Mouse (Mus musculus): ENCODE results near the gene Myo10. TPM values are rescaled to one million over a fixed set of nuclear protein-coding genes. Genes with fewer than 3 reads are reported as not detected.

The Myo10 gene
- polyA plus RNA-seq, 1 experiment from 2014 or later: 47.2 TPM

- no peak overlapping the region for H3K4me3 ChIP-seq
- no peak for DNase-seq (ENCODE audit: low spot score)
- peak overlapping the region; percentile 74 for H3K27ac ChIP-seq
- peaks cover 15% of the 10 kb centered on the region; the same call in 1 of the 2 replicates for H3K36me3 ChIP-seq
- no peaks in the 10 kb centered on the region for H3K27me3 ChIP-seq (ENCODE audit: low read depth, poor library complexity, severe bottlenecking)
- WGBS: 60% methylated on average over 9 of the region's 9 CpGs
- no peaks in the 10 kb centered on the region for H3K9me3 ChIP-seq (replicated peaks)
- peaks cover 46% of the 10 kb centered on the region for H3K4me1 ChIP-seq
Measured at GRCm38 (mm10) chr15:25642214-25643058, 20.1 kb downstream of the Myo10 start.

GRCm38 (mm10) chr15:25645862-25646261 lies 23.5 kb downstream of the Myo10 start:
- DNase-seq (ENCODE audit: low spot score): no peak
- 93% methylated on average over 4 of the region's 4 CpGs for WGBS
- Histone ChIP-seq H3K4me3 (no peak overlapping the region), H3K27ac (no peak overlapping the region; the same call in 1 of the 2 replicates), H3K9me3 (replicated peaks) (0 out of 2 replicates have a peak, but pooled peaks cover 2% of the 10 kb centered on the region), H3K36me3 (peaks cover 21% of the 10 kb centered on the region), H3K27me3 (ENCODE audit: low read depth, poor library complexity, severe bottlenecking) (no peaks in the 10 kb centered on the region), H3K4me1 (peaks cover 49% of the 10 kb centered on the region)

- Histone ChIP-seq H3K4me1 (peaks cover 49% of the 10 kb centered on the region), H3K27ac (no peak overlapping the region), H3K36me3 (peaks cover 21% of the 10 kb centered on the region), H3K9me3 (replicated peaks) (0 out of 2 replicates have a peak, but pooled peaks cover 2% of the 10 kb centered on the region), H3K4me3 (no peak overlapping the region), H3K27me3 (ENCODE audit: low read depth, poor library complexity, severe bottlenecking) (no peaks in the 10 kb centered on the region)
- no peak for DNase-seq (ENCODE audit: low spot score)
- 93% methylated on average over 2 of the region's 2 CpGs for whole genome bisulfite sequencing
Measured at GRCm38 (mm10) chr15:25648287-25648686, 26.0 kb downstream of the Myo10 start.

GRCm38 (mm10) chr15:25650371-25650770 lies 28.0 kb downstream of the Myo10 start:
- Histone ChIP-seq H3K4me1 (peaks cover 63% of the 10 kb centered on the region), H3K27ac (0 out of 2 replicates have a peak overlapping the region, but pooled peaks have one; percentile 42)

GRCm38 (mm10) chr15:25651820-25652219 lies 29.5 kb downstream of the Myo10 start:
- Histone ChIP-seq H3K4me3 (no peak overlapping the region), H3K27me3 (ENCODE audit: low read depth, poor library complexity, severe bottlenecking) (no peaks in the 10 kb centered on the region), H3K9me3 (replicated peaks) (0 out of 2 replicates have a peak, but pooled peaks cover 2% of the 10 kb centered on the region), H3K27ac (peak overlapping the region; percentile 78; the same call in 1 of the 2 replicates), H3K4me1 (peaks cover 76% of the 10 kb centered on the region), H3K36me3 (peaks cover 23% of the 10 kb centered on the region)
- DNase-seq (ENCODE audit: low spot score): no peak
- WGBS: 64% methylated on average over 7 of the region's 7 CpGs

More at GRCm38 (mm10) chr15:25650371-25650770, 28.0 kb downstream of the Myo10 start:
- 38% methylated on average over 5 of the region's 5 CpGs for WGBS
- no peak for DNase-seq (ENCODE audit: low spot score)
- Histone ChIP-seq H3K9me3 (replicated peaks) (0 out of 2 replicates have a peak, but pooled peaks cover 2% of the 10 kb centered on the region), H3K4me3 (no peak overlapping the region), H3K27me3 (ENCODE audit: low read depth, poor library complexity, severe bottlenecking) (no peaks in the 10 kb centered on the region), H3K36me3 (peaks cover 21% of the 10 kb centered on the region)

- H3K9me3 ChIP-seq (replicated peaks): 0 out of 2 replicates have a peak, but pooled peaks cover 2% of the 10 kb centered on the region
- H3K4me1 ChIP-seq: peaks cover 78% of the 10 kb centered on the region
- H3K4me3 ChIP-seq: no peak overlapping the region
- peak overlapping the region; percentile 78; the same call in 1 of the 2 replicates for H3K27ac ChIP-seq
- peaks cover 19% of the 10 kb centered on the region for H3K36me3 ChIP-seq
- no peak for DNase-seq (ENCODE audit: low spot score)
- 71% methylated on average over 5 of the region's 5 CpGs for WGBS
- no peaks in the 10 kb centered on the region for H3K27me3 ChIP-seq (ENCODE audit: low read depth, poor library complexity, severe bottlenecking)
Measured at GRCm38 (mm10) chr15:25652368-25652767, 30.0 kb downstream of the Myo10 start.

- DNase-seq (ENCODE audit: low spot score): no peak
- Histone ChIP-seq H3K4me1 (peaks cover 78% of the 10 kb centered on the region), H3K9me3 (replicated peaks) (0 out of 2 replicates have a peak, but pooled peaks cover 1% of the 10 kb centered on the region), H3K4me3 (no peak overlapping the region), H3K27me3 (ENCODE audit: low read depth, poor library complexity, severe bottlenecking) (no peaks in the 10 kb centered on the region), H3K27ac (peak overlapping the region; percentile 78), H3K36me3 (peaks cover 18% of the 10 kb centered on the region)
- WGBS: 85% methylated on average over 6 of the region's 6 CpGs
Measured at GRCm38 (mm10) chr15:25652933-25653332, 30.6 kb downstream of the Myo10 start.

- DNase-seq (ENCODE audit: low spot score): no peak
- Histone ChIP-seq H3K4me3 (no peak overlapping the region), H3K27me3 (ENCODE audit: low read depth, poor library complexity, severe bottlenecking) (no peaks in the 10 kb centered on the region), H3K9me3 (replicated peaks) (no peaks in the 10 kb centered on the region), H3K4me1 (peaks cover 75% of the 10 kb centered on the region), H3K36me3 (peaks cover 17% of the 10 kb centered on the region), H3K27ac (peak overlapping the region; percentile 78; the same call in 1 of the 2 replicates)
- WGBS: 72% methylated on average over 5 of the region's 5 CpGs
Measured at GRCm38 (mm10) chr15:25653680-25654079, 31.4 kb downstream of the Myo10 start.

GRCm38 (mm10) chr15:25662833-25663519 lies 40.7 kb downstream of the Myo10 start:
- H3K27me3 ChIP-seq (ENCODE audit: low read depth, poor library complexity, severe bottlenecking): no peaks in the 10 kb centered on the region
- 25% methylated on average over 8 of the region's 8 CpGs for WGBS
- peak overlapping the region; percentile 80 for H3K27ac ChIP-seq
- H3K9me3 ChIP-seq (replicated peaks): no peaks in the 10 kb centered on the region
- peaks cover 25% of the 10 kb centered on the region for H3K36me3 ChIP-seq
- peaks cover 40% of the 10 kb centered on the region for H3K4me1 ChIP-seq
- H3K4me3 ChIP-seq: 0 out of 2 replicates have a peak overlapping the region, but pooled peaks have one; percentile 15
- DNase-seq (ENCODE audit: low spot score): peak; percentile 60

- no peaks in the 10 kb centered on the region for H3K9me3 ChIP-seq (replicated peaks)
- no peaks in the 10 kb centered on the region for H3K27me3 ChIP-seq (ENCODE audit: low read depth, poor library complexity, severe bottlenecking)
- peak overlapping the region; percentile 53 for H3K27ac ChIP-seq
- H3K4me3 ChIP-seq: no peak overlapping the region
- WGBS: 51% methylated on average over 16 of the region's 16 CpGs
- peaks cover 72% of the 10 kb centered on the region for H3K4me1 ChIP-seq
- no peak for DNase-seq (ENCODE audit: low spot score)
- peaks cover 25% of the 10 kb centered on the region for H3K36me3 ChIP-seq
Measured at GRCm38 (mm10) chr15:25669283-25670247, 47.2 kb downstream of the Myo10 start.

GRCm38 (mm10) chr15:25673231-25673980 lies 51.1 kb downstream of the Myo10 start:
- Histone ChIP-seq H3K36me3 (peaks cover 11% of the 10 kb centered on the region), H3K9me3 (replicated peaks) (no peaks in the 10 kb centered on the region), H3K27me3 (ENCODE audit: low read depth, poor library complexity, severe bottlenecking) (no peaks in the 10 kb centered on the region), H3K27ac (peak overlapping the region; percentile 54), H3K4me1 (peaks cover 84% of the 10 kb centered on the region), H3K4me3 (no peak overlapping the region)
- 41% methylated on average over 6 of the region's 6 CpGs for WGBS
- no peak for DNase-seq (ENCODE audit: low spot score)
